Mouse (Mus musculus): Measurements from ENCODE around the gene Pcp4l1. TPM values are rescaled to one million over a fixed set of nuclear protein-coding genes. Genes with fewer than 3 reads are reported as not detected.

The Pcp4l1 gene
- polyA plus RNA-seq, 1 experiment: 10.9 TPM

DNA sequence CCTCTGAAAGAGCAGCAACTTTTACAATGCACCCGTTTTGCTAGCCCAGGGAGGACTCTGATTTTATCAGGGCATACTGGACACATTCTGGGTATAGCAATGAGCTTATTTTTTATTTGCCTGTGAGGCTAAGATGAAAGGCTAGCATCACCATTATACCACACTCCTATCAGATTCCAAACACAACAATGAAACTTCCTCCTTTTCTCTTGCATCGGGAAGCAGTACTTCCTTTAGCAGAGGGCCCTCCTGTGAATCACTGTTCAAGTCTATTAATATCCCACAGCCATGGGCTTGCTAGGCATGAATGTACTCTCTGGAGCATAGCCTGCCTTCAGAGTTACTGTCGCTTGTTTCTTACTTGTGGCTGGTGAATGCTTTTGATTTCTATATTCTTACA lies 24.9 kb downstream of the Pcp4l1 start:
- Histone ChIP-seq H3K36me3 (ENCODE audit: control insufficient read depth, insufficient read depth, low read length) (no peaks in the 10 kb centered on the region), H3K4me1 (ENCODE audit: control insufficient read depth, insufficient read depth, insufficient read length, low read length) (peaks cover 18% of the 10 kb centered on the region), H3K27me3 (ENCODE audit: control insufficient read depth, insufficient read depth, low read length) (no peaks in the 10 kb centered on the region), H3K27ac (ENCODE audit: insufficient read depth, low read depth, low read length) (peak overlapping the region; percentile 89), H3K4me3 (ENCODE audit: low read depth, low read length) (no peak overlapping the region)
- no peak for TF ChIP-seq CTCF (IDR thresholded peaks at IDR 0.05; ENCODE audit: extremely low read depth, insufficient read length, insufficient replicate concordance, low read depth, low read length)
- TF ChIP-seq POLR2A (IDR thresholded peaks at IDR 0.05; ENCODE audit: low read depth, low read length): no peak
- 31% methylated on average over 3 of the region's 3 CpGs for WGBS

DNA sequence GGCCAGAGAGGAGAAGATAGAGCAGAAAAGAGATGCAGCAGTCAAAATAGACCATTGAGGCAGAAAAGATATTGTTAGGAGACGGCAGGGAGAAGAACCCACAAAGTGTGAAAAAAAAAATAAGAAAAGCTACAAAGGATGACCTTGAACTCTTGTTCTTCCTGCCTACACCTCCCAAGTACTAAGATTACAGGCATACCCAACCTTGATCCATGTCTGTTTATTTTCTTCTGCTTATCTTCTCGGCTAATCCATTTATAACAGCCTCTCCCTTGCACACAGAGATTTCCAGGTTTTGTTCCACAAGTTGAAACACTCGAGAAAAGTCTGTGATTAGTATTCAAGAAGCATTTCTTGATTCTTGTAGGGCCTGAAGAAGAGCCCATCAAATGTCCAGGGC lies 26.2 kb downstream of the Pcp4l1 start:
- Histone ChIP-seq H3K4me1 (ENCODE audit: control insufficient read depth, insufficient read depth, insufficient read length, low read length) (peaks cover 18% of the 10 kb centered on the region), H3K36me3 (ENCODE audit: control insufficient read depth, insufficient read depth, low read length) (no peaks in the 10 kb centered on the region), H3K27ac (ENCODE audit: insufficient read depth, low read depth, low read length) (peak overlapping the region; percentile 94), H3K27me3 (ENCODE audit: control insufficient read depth, insufficient read depth, low read length) (no peaks in the 10 kb centered on the region), H3K4me3 (ENCODE audit: low read depth, low read length) (no peak overlapping the region)
- WGBS: 10% methylated on average over 3 of the region's 3 CpGs
- TF ChIP-seq POLR2A (IDR thresholded peaks at IDR 0.05; ENCODE audit: low read depth, low read length) (no peak), CTCF (IDR thresholded peaks at IDR 0.05; ENCODE audit: extremely low read depth, insufficient read length, insufficient replicate concordance, low read depth, low read length) (no peak)

- peaks cover 18% of the 10 kb centered on the region for H3K4me1 ChIP-seq (ENCODE audit: control insufficient read depth, insufficient read depth, insufficient read length, low read length)
- H3K36me3 ChIP-seq (ENCODE audit: control insufficient read depth, insufficient read depth, low read length): no peaks in the 10 kb centered on the region
- TF ChIP-seq POLR2A (IDR thresholded peaks at IDR 0.05; ENCODE audit: low read depth, low read length): no peak
- no peak for TF ChIP-seq CTCF (IDR thresholded peaks at IDR 0.05; ENCODE audit: extremely low read depth, insufficient read length, insufficient replicate concordance, low read depth, low read length)
- peak overlapping the region; percentile 94 for H3K27ac ChIP-seq (ENCODE audit: insufficient read depth, low read depth, low read length)
- no peak overlapping the region for H3K4me3 ChIP-seq (ENCODE audit: low read depth, low read length)
- WGBS: 31% methylated on average over 12 of the region's 12 CpGs
- no peaks in the 10 kb centered on the region for H3K27me3 ChIP-seq (ENCODE audit: control insufficient read depth, insufficient read depth, low read length)
These were observed 27.2 kb downstream of the Pcp4l1 start for GRCm38 (mm10) chr1:171168906-171169305.

GRCm38 (mm10) chr1:171165629-171166345 lies 30.3 kb downstream of the Pcp4l1 start:
- 66% methylated on average over 5 of the region's 5 CpGs for WGBS
- TF ChIP-seq POLR2A (IDR thresholded peaks at IDR 0.05; ENCODE audit: low read depth, low read length) (no peak), CTCF (IDR thresholded peaks at IDR 0.05; ENCODE audit: extremely low read depth, insufficient read length, insufficient replicate concordance, low read depth, low read length) (no peak)
- Histone ChIP-seq H3K27me3 (ENCODE audit: control insufficient read depth, insufficient read depth, low read length) (no peaks in the 10 kb centered on the region), H3K4me3 (ENCODE audit: low read depth, low read length) (no peak overlapping the region), H3K27ac (ENCODE audit: insufficient read depth, low read depth, low read length) (no peak overlapping the region), H3K4me1 (ENCODE audit: control insufficient read depth, insufficient read depth, insufficient read length, low read length) (peaks cover 15% of the 10 kb centered on the region), H3K36me3 (ENCODE audit: control insufficient read depth, insufficient read depth, low read length) (no peaks in the 10 kb centered on the region)

GRCm38 (mm10) chr1:171164258-171164657 lies 31.8 kb downstream of the Pcp4l1 start:
- no peak overlapping the region for H3K4me3 ChIP-seq (ENCODE audit: low read depth, low read length)
- TF ChIP-seq POLR2A (IDR thresholded peaks at IDR 0.05; ENCODE audit: low read depth, low read length): no peak
- TF ChIP-seq CTCF (IDR thresholded peaks at IDR 0.05; ENCODE audit: extremely low read depth, insufficient read length, insufficient replicate concordance, low read depth, low read length): no peak
- 46% methylated on average over 3 of the region's 3 CpGs for WGBS

GRCm38 (mm10) chr1:171162526-171162925 lies 33.5 kb downstream of the Pcp4l1 start:
- TF ChIP-seq POLR2A (IDR thresholded peaks at IDR 0.05; ENCODE audit: low read depth, low read length) (no peak), CTCF (IDR thresholded peaks at IDR 0.05; ENCODE audit: extremely low read depth, insufficient read length, insufficient replicate concordance, low read depth, low read length) (no peak)
- WGBS: 93% methylated on average over 3 of the region's 3 CpGs
- no peak overlapping the region for H3K4me3 ChIP-seq (ENCODE audit: low read depth, low read length)
- H3K27ac ChIP-seq (ENCODE audit: insufficient read depth, low read depth, low read length): no peak overlapping the region
- peaks cover 9% of the 10 kb centered on the region for H3K4me1 ChIP-seq (ENCODE audit: control insufficient read depth, insufficient read depth, insufficient read length, low read length)
- no peaks in the 10 kb centered on the region for H3K36me3 ChIP-seq (ENCODE audit: control insufficient read depth, insufficient read depth, low read length)
- no peaks in the 10 kb centered on the region for H3K27me3 ChIP-seq (ENCODE audit: control insufficient read depth, insufficient read depth, low read length)

More at GRCm38 (mm10) chr1:171164258-171164657, 31.8 kb downstream of the Pcp4l1 start:
- Histone ChIP-seq H3K4me1 (ENCODE audit: control insufficient read depth, insufficient read depth, insufficient read length, low read length) (peaks cover 15% of the 10 kb centered on the region), H3K27ac (ENCODE audit: insufficient read depth, low read depth, low read length) (no peak overlapping the region), H3K27me3 (ENCODE audit: control insufficient read depth, insufficient read depth, low read length) (no peaks in the 10 kb centered on the region), H3K36me3 (ENCODE audit: control insufficient read depth, insufficient read depth, low read length) (no peaks in the 10 kb centered on the region)

- peak overlapping the region; percentile 46 for H3K4me3 ChIP-seq (ENCODE audit: low read depth, low read length)
- 6% methylated on average over 15 of the region's 15 CpGs for WGBS
- no peak for TF ChIP-seq POLR2A (IDR thresholded peaks at IDR 0.05; ENCODE audit: low read depth, low read length)
- peak; percentile 26; the same call in 1 of the 2 replicates for TF ChIP-seq CTCF (IDR thresholded peaks at IDR 0.05; ENCODE audit: extremely low read depth, insufficient read length, insufficient replicate concordance, low read depth, low read length)
These were observed 36.5 kb downstream of the Pcp4l1 start for GRCm38 (mm10) chr1:171159485-171159975.

More at GRCm38 (mm10) chr1:171159485-171159975, 36.5 kb downstream of the Pcp4l1 start:
- Histone ChIP-seq H3K27me3 (ENCODE audit: control insufficient read depth, insufficient read depth, low read length) (0 out of 2 replicates have a peak, but pooled peaks cover 3% of the 10 kb centered on the region), H3K4me1 (ENCODE audit: control insufficient read depth, insufficient read depth, insufficient read length, low read length) (peaks cover 9% of the 10 kb centered on the region), H3K27ac (ENCODE audit: insufficient read depth, low read depth, low read length) (no peak overlapping the region), H3K36me3 (ENCODE audit: control insufficient read depth, insufficient read depth, low read length) (no peaks in the 10 kb centered on the region)

Data from small intestine, adult 2 months (tissue).